Mouse (Mus musculus) thymus, postnatal 14 days (tissue): ENCODE data around the gene Nudt7.
A peak's percentile ranks its signal among the peaks of the same experiment; 100 is the strongest.

Source experiments
- DNase-seq: peaks from one replicate; pipeline ENCODE4 v3.0.0; 2021

Nudt7 gene

GRCm38 (mm10) chr8:114143645-114144290 lies 10.4 kb downstream of the Nudt7 start:
- no peak for DNase-seq

GRCm38 (mm10) chr8:114153311-114154045 lies 20.1 kb downstream of the Nudt7 start:
- DNase-seq: no peak

GRCm38 (mm10) chr8:114158586-114158985 lies 25.2 kb downstream of the Nudt7 start:
- no peak for DNase-seq

- DNase-seq: no peak
Observed at GRCm38 (mm10) chr8:114159666-114160065, 26.3 kb downstream of the Nudt7 start.

GRCm38 (mm10) chr8:114163871-114164270 lies 30.5 kb downstream of the Nudt7 start:
- DNase-seq: no peak

GRCm38 (mm10) chr8:114164444-114165096 lies 31.2 kb downstream of the Nudt7 start:
- no peak for DNase-seq

- no peak for DNase-seq
Observed at GRCm38 (mm10) chr8:114165741-114166140, 32.4 kb downstream of the Nudt7 start.

GRCm38 (mm10) chr8:114176721-114177120 lies 43.4 kb downstream of the Nudt7 start:
- DNase-seq: peak; percentile 21

GRCm38 (mm10) chr8:114193334-114193733 lies 60.0 kb downstream of the Nudt7 start:
- no peak for DNase-seq

- DNase-seq: no peak
Observed at GRCm38 (mm10) chr8:114198990-114199389, 65.6 kb downstream of the Nudt7 start.
